Mouse (Mus musculus): ENCODE measurements around the gene Wdr59.

Gene Wdr59

GRCm38 (mm10) chr8:111490034-111490591, 31.8 kb downstream of the Wdr59 start:
- DNase-seq, result no peak

GRCm38 (mm10) chr8:111480691-111481090, 41.2 kb downstream of the Wdr59 start:
- DNase-seq, result no peak

GRCm38 (mm10) chr8:111477761-111478465, 44.0 kb downstream of the Wdr59 start:
- DNase-seq, result no peak

- DNase-seq, result peak; percentile 43
These were observed 50.3 kb downstream of the Wdr59 start for GRCm38 (mm10) chr8:111471526-111472081.

- DNase-seq, result peak; percentile 75
These were observed 52.9 kb downstream of the Wdr59 start for GRCm38 (mm10) chr8:111469013-111469412.

- DNase-seq, result peak; percentile 26
These were observed 56.6 kb downstream of the Wdr59 start for GRCm38 (mm10) chr8:111465341-111465740.

- no peak for DNase-seq
These were observed 57.4 kb downstream of the Wdr59 start for GRCm38 (mm10) chr8:111464526-111464925.

- peak; percentile 60 for DNase-seq
These were observed 72.2 kb downstream of the Wdr59 start for GRCm38 (mm10) chr8:111449671-111450070.

- DNase-seq, result no peak
These were observed 75.8 kb downstream of the Wdr59 start for GRCm38 (mm10) chr8:111445960-111446660.

GRCm38 (mm10) chr8:111445558-111445957, 76.3 kb downstream of the Wdr59 start:
- DNase-seq, result no peak

GRCm38 (mm10) chr8:111444245-111444644, 77.6 kb downstream of the Wdr59 start:
- peak; percentile 42 for DNase-seq

GRCm38 (mm10) chr8:111439189-111439588, 82.7 kb downstream of the Wdr59 start:
- peak; percentile 83 for DNase-seq

GRCm38 (mm10) chr8:111435071-111435828, 86.6 kb downstream of the Wdr59 start:
- DNase-seq, result no peak

GRCm38 (mm10) chr8:111424646-111425045, 97.2 kb downstream of the Wdr59 start:
- DNase-seq, result no peak

- no peak for DNase-seq
These were observed 97.7 kb downstream of the Wdr59 start for GRCm38 (mm10) chr8:111424181-111424580.

GRCm38 (mm10) chr8:111422614-111423013, 99.3 kb downstream of the Wdr59 start:
- no peak for DNase-seq

GRCm38 (mm10) chr8:111419171-111419570, 102.7 kb downstream of the Wdr59 start:
- no peak for DNase-seq

GRCm38 (mm10) chr8:111418601-111419000, 103.3 kb downstream of the Wdr59 start:
- DNase-seq, result peak; percentile 24

- no peak for DNase-seq
These were observed 104.7 kb downstream of the Wdr59 start for GRCm38 (mm10) chr8:111417222-111417621.

- peak; percentile 23 for DNase-seq
These were observed 118.5 kb downstream of the Wdr59 start for GRCm38 (mm10) chr8:111403391-111403790.
